Mouse (Mus musculus): ENCODE data around the gene Gm21954.
A peak's percentile ranks its signal among the peaks of the same experiment; 100 is the strongest.

Gene Gm21954

DNA sequence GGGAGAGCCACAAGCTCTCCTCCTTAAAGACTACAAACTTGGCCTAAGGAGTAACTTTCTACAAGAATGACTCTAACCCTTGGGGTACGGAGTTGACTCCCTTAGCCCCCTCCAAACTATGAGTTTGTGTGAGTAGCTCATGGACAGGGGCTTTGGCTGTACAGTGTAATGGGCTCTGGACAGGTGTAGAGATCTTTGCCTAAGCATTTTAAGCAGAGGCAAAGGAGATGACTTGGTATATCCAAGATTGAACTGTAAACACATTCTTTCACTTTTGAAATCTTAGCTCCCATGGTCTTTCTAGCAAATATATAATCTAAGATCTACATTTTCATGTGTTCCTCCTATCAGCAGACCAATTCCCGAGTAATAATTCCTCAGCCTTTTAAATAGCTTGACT is at the start of gene Gm21954:
Gm21954 (minus strand) TSS at position 101 of the 400 bp plus-strand sequence.
- no peak for DNase-seq

GRCm38 (mm10) chr3:55521776-55522175 is 49.8 kb upstream of the Gm21954 start:
- DNase-seq = no peak

- peak; percentile 69 to 83 for DNase-seq
These were observed 48.5 kb upstream of the Gm21954 start for GRCm38 (mm10) chr3:55520240-55521180.

DNA sequence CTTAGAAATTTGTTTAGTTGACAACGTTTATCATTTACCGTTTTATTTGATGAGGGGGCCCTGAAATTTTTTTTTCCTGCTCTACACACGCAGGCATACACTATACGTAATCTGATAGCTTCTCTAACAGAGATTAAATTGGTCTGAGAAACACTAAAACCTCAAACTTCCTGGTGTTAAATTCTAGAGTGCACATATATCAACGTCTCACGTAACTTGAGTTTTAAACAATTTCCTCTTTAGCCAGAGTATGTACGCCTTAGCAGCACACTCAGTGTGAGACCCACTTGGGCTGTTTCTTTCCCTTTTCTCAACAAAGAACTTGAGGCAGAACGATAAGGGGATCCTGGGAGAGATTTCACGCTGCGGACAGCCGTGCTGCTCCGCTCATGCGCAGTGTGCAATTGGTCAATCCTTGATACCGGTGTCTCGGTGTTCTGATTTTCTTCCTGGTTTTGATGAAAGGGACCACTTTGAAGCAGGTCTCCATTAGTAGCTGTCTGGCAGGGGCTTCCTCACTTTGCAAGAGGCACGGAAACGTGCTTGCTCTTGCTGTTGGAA is 45.5 kb upstream of the Gm21954 start:
- peak in 1 of 2 experiments; percentile 12 for DNase-seq

DNA sequence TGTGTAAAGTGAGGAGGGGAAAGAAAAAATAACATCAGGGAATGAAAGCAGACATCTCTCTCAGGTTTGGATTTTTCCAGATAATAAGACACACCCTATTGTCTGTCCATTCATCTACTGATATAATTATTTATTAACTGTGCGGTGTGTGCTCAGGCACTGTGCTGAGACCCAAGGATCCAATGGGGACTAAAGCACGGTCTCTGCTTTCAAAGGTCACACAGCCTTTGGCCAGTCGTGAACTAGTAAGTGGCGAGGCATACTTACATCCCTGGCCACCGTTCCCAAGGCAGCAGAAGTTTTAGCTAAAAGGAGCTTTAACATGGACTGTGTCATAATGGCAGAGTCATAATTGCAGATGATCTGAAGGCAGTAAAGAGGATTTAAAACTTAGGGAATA is 44.0 kb upstream of the Gm21954 start:
- DNase-seq = no peak

DNA sequence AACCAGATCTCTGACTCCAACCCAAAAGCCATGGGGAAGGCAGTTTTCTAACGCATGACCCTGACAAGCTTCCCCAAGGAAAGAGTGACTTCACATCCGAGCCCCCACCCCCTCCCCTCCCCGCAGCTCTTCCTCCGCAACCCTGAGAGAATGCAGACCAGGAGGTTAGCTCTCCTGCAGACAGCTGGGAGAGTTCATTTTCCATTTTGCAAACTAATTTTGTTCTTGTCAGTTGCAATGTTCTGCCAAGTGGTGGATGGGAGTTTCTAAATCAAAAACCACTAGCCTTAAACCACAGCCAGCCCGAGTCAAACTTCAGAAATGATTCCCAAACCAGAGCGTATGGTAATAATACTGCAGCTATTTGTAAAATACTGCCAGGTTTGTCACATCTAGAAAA is 39.6 kb upstream of the Gm21954 start:
- DNase-seq = peak in 1 of 2 experiments; percentile 14

GRCm38 (mm10) chr3:55510198-55510597 is 38.2 kb upstream of the Gm21954 start:
- DNase-seq = no peak

DNA sequence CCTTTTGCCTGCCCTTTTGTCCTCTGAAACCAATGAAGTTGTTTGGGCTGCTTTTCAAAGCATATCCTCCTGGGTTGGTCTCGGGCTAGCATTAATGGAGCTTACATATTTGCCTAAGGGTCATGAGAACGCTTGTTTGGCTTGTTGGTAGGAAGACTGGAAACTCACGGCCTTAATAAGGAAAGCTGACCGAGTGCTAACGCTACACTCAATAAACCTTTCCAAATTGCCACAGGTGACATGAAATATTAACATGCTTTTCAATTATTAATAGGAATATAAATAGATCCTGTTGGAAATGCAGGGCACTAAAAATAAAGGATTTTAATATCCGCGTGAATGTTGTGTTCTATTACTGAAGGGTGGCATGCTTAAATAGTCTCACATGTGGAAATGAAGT is 27.3 kb upstream of the Gm21954 start:
- peak in 1 of 2 experiments; percentile 7 for DNase-seq

- no peak for DNase-seq
These were observed 24.5 kb upstream of the Gm21954 start for GRCm38 (mm10) chr3:55496462-55496941.

DNA sequence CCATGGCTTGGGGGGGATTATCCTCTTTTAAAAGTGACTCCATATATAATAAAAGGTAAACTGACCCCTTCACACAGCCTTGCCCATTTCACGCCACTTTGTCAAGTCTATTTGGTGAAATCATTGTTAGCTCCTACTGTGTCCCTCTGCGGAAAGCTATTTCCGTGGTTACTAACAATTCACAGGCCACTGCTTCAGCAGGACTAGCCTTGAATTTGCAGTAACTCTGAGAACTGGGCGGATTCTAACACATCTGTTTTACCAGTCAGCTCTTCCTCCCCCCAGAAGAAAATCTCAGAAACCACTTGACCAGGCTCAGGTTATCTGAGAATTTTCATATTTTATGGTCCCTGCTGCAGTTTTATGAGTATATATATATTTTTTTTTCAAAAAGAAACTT is 23.9 kb upstream of the Gm21954 start:
- no peak for DNase-seq

GRCm38 (mm10) chr3:55495231-55495630 is 23.2 kb upstream of the Gm21954 start:
- no peak for DNase-seq

DNA sequence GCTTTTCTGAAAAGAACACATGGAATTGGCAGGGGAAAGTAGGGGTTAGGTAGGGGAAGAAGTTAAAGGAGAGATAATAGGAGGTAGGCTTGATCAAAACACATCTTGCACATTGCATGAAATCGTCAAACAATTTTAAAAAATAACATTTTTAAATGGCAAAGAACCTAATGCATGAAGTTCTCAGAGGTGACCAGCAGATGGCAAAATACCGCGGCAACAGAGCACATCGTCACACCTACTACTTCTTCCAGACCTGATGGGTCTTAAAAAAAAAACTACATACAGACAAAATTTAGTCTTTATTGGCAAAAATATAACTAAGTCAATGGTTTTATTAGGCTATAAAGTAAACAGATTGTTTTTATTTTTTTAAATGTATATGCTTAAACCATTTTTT is 22.3 kb upstream of the Gm21954 start:
- peak in 1 of 2 experiments; percentile 37 for DNase-seq

- DNase-seq = no peak
These were observed 20.0 kb upstream of the Gm21954 start for GRCm38 (mm10) chr3:55492021-55492420.

DNA sequence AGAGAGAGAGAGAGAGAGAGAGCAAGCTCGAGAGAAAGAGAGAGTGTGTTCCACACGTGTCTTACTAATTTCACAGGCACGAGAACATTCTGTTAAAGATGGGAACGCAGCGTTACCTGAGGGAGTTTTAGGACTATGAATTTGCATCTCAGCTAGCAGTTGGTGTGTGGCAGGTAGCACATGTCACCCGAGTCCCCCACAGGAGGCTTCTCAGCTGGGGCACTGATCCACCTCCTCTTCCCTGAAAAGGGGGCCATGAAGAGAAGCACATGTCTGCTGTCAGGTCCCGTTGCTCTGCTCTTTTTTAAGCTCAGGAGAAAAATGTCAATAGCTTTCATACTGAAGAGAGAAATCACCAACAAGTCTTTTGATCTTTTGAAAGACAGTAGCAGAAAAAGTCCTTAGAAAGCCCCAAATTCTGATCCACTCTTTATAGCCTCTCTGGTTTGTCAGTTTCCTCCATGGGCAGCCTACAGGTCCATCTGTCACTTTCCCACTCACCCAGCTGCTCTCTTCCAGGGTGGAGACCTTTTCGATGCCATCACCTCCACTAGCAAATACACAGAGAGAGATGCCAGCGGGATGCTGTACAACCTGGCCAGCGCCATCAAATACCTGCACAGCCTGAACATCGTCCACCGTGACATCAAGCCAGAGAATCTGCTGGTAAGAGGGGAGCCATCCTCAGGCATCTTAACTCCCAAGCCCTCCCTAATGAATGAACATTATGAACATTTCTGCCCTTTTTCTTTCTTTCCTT is 17.4 kb upstream of the Gm21954 start:
- DNase-seq = no peak

- no peak for DNase-seq
These were observed 11.3 kb upstream of the Gm21954 start for GRCm38 (mm10) chr3:55483328-55483727.

GRCm38 (mm10) chr3:55481140-55481539 is 9.1 kb upstream of the Gm21954 start:
- DNase-seq = no peak

GRCm38 (mm10) chr3:55479306-55479705 is 7.3 kb upstream of the Gm21954 start:
- DNase-seq = no peak

GRCm38 (mm10) chr3:55476694-55477093 is 4.7 kb upstream of the Gm21954 start:
- DNase-seq = no peak

DNA sequence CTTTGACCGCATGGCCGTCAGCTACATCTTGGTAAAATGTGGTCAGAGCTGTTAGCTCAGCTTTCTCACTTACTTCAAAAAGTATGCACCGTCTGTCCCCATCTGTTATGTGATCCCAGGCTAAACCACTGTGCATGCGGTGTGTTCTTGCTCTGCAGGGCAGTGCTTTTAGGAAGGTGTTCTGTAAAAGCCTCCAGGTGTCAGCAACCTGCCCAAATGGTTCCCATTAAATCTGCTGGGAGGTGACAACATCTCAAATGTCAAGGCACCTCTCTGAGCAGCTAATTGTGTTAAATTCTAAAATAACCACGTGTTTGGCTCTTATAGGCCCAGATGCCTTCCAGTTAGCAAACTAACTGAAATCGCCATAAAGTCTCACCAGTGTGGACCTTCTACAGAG is 1.1 kb upstream of the Gm21954 start:
- DNase-seq = no peak

DNA sequence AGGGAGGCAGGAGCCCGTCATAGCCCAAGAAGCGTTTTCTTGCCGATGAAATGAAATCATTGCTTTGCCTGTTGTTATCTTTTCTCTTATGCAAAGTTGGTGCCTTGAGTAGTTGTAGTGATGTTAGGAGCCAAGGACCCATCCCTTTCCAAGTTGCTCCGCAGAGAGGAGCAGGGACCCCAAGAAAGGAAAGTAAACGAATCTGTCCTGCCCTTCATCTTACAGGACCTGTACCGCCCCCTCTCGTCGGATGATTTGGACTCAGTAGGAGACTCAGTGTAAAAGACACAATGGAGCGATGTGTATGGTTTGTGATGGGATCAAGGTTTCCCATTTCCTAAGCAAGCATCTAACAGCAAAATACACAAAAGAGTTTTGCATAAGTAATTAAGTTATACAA is 5.7 kb downstream of the Gm21954 start:
- DNase-seq = peak in 1 of 2 experiments; percentile 28

- no peak for DNase-seq
These were observed 6.2 kb downstream of the Gm21954 start for GRCm38 (mm10) chr3:55465785-55466184.

DNA sequence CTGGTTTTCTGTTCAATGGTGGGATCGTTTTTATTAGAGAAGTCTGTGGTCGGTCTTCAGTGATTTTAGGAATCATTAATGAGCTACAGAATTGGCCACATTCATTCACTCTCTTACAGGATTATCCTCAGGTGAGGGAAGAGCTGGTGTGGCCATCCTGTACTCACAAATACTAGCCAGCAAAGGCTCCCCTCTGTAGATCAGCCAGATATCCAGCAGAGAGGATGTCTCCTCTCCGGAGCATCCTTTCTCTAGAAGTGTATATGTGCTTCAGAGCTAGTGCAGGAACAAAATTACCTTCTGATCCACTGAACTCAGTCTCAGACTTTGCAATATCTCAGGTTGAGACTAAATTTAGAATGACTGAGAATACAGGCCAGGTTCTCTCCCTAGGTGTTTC is 7.8 kb downstream of the Gm21954 start:
- no peak for DNase-seq
